Mouse (Mus musculus) liver (tissue): Measurements from ENCODE around the gene Olfr109.

Source experiments
- DNase-seq: peaks from one replicate; pipeline ENCODE4 v3.0.0-alpha.2; 2020; ENCODE audit warnings: mixed read lengths

Gene Olfr109

GRCm38 (mm10) chr17:37458616-37459015 is at the start of gene Olfr109:
Gene Olfr109 (plus strand): TSS chr17:37458916.
- DNase-seq, result no peak

DNA sequence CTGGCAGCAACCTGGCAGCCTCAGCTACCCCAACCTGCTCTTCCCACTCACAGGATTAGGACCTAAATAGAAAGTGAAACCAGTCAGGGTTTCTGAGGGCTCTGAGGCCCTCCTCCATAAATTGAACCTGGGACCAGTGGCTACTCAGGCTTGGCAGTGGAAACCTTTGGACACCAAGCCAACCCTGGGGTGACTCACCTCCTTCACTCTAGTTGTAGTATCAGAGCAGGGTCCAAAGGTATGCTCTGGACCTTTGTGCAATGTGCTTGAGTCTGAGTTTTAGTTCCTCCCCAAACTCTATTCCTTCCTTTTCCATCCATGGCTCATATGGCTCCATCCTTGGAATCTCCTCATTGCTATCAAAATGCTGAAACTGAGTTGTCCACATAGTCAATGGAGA is 45.3 kb upstream of the Olfr109 start:
- no peak for DNase-seq

DNA sequence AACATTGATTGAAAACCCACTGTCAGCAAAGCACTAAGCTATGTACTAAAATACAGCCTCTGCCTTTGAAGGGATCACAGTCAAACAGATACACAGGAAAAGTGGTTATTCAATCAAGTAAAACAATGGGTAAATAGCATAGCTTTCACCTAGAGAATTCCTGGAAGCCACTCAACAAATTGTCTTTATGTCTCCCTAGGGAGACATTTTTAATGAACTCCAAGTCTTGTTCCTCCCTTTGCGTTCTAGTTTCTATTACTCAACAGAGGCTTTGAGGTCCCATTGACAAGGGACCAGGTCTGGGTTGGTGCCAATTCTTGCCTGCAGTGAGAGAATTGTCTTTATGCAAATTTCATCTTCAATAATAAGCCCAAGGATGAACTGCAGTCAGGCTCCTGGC is 13.5 kb upstream of the Olfr109 start, which contains the start of gene Olfr108:
Gene Olfr108 (plus strand): TSS at position 301 of the 400 bp plus-strand sequence.
- no peak for DNase-seq

DNA sequence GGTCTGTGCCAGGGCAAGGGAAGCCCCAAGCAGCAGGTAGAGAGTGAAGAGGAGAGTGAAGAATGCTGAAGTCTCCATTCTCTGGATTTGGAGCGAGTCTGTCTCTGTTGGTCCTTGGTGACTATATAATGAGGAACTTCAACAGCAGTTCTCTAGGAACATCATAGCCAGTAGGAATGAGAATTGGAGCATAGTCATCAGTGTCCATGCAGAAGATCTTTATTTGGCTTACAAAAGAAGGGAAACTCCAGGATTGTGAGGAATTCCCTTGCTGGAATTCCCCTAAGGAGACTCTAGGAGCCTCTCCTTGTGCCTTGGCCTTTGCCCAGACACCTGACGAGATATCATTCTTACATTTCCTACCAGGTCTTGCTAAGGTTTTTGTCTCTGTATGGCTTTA is 24.7 kb downstream of the Olfr109 start, which contains the start of gene H2-M2:
Gene H2-M2 (minus strand): TSS at position 101 of the 400 bp plus-strand sequence.
- DNase-seq, result no peak

GRCm38 (mm10) chr17:37491930-37492518 is 33.3 kb downstream of the Olfr109 start, which contains the start of gene Olfr110:
Gene Olfr110 (plus strand): TSS chr17:37492468.
- no peak for DNase-seq

DNA sequence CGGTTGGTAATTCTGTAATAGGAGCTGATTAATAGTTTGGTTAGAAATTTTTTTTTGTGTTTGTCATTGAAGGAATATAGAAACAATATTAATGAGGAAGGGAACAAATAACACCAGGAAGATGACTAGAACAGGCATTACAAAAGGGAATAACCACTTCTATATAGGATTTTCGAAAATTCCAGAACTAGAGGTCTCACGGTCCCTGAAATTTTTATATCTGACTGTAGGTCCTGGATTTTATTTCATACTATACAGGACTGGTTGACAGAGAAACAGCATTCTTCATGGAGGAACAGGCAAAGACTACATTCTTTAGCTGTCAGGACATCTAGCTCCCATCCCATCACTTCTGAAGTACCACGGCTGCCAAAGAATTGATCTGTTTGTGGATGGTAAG is 49.0 kb downstream of the Olfr109 start, which contains the start of gene Olfr111:
Gene Olfr111 (plus strand): TSS at position 301 of the 400 bp plus-strand sequence.
- DNase-seq, result no peak
